Mouse (Mus musculus) bone marrow macrophage, adult 2 months (primary cell): ENCODE results near the gene Gm45753.

Source experiments
- CTCF ChIP-seq: IDR thresholded peaks from 2 replicates; pipeline ENCODE4 v1.5.1; 2012; ENCODE audit warnings: low read depth, mild to moderate bottlenecking, low read length, moderate library complexity
- POLR2A ChIP-seq: IDR thresholded peaks from 2 replicates; pipeline ENCODE4 v1.6.1; 2012; ENCODE audit warnings: mild to moderate bottlenecking, low read depth, low read length, borderline replicate concordance

GRCm38 (mm10) chr8:45324151-45324550 is 15.9 kb upstream of the Gm45753 start:
- TF ChIP-seq POLR2A: no peak
- no peak for TF ChIP-seq CTCF
